Mouse (Mus musculus): ENCODE measurements around the gene Cdc37.
A peak's percentile ranks its signal among the peaks of the same experiment; 100 is the strongest.

The Cdc37 gene

GRCm38 (mm10) chr9:21168161-21169123 is 18.7 kb upstream of the Cdc37 start:
- ATAC-seq (ENCODE audit: insufficient number of reproducible peaks, low FRiP score, low TSS enrichment), result no peak

- no peak for ATAC-seq (ENCODE audit: insufficient number of reproducible peaks, low FRiP score, low TSS enrichment)
Observed at GRCm38 (mm10) chr9:21167140-21168097, 17.6 kb upstream of the Cdc37 start.

- no peak for ATAC-seq (ENCODE audit: insufficient number of reproducible peaks, low FRiP score, low TSS enrichment)
Observed at GRCm38 (mm10) chr9:21166516-21166915, 16.7 kb upstream of the Cdc37 start.

DNA sequence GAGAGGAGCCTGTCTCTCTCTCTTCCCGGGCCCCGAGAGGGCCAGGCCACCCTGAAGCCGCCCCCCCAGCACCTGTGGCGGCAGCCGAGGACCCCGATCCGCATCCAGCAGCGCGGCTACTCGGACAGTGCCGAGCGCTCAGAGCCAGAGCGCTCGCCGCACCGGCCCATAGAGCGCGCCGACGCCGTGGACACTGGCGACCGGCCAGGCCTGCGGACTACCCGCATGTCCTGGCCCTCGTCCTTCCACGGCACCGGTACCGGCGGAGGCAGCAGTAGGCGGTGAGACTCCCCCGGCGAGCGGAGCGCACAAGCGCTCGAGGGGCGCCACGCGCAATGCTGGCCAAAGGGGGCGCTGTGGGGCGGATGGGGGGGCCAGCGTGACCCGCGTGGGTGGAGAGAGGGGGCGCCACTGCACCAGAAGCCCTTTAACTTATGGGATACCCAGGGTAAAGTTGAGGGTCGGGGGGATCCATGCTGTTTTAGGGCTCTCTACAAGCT is 16.2 kb upstream of the Cdc37 start:
- ATAC-seq (ENCODE audit: insufficient number of reproducible peaks, low FRiP score, low TSS enrichment), result no peak

GRCm38 (mm10) chr9:21165041-21165951 is 15.5 kb upstream of the Cdc37 start, which contains the start of gene Pde4a:
Pde4a (plus strand) TSS chr9:21165714.
- no peak for ATAC-seq (ENCODE audit: insufficient number of reproducible peaks, low FRiP score, low TSS enrichment)

DNA sequence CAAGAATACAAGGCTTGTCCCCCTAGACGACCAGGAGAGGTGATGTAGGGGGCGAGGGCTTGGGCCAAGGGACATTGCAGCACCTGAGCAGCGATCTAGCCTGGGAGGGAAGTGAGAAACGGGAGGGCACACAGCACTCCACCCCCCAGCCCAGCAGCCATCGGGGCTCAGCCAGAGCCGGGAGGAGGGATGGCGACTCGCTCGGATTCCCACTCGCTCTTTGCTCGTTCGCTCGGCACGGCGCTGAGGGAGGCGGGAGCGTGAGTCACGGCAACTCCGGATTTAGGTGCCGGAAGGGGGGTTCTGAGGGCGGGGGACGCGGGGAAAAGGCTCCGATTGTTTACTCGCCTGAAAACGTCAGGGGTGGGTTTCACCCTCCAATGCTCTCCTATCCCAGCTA is 14.3 kb upstream of the Cdc37 start:
- ATAC-seq (ENCODE audit: insufficient number of reproducible peaks, low FRiP score, low TSS enrichment), result no peak

DNA sequence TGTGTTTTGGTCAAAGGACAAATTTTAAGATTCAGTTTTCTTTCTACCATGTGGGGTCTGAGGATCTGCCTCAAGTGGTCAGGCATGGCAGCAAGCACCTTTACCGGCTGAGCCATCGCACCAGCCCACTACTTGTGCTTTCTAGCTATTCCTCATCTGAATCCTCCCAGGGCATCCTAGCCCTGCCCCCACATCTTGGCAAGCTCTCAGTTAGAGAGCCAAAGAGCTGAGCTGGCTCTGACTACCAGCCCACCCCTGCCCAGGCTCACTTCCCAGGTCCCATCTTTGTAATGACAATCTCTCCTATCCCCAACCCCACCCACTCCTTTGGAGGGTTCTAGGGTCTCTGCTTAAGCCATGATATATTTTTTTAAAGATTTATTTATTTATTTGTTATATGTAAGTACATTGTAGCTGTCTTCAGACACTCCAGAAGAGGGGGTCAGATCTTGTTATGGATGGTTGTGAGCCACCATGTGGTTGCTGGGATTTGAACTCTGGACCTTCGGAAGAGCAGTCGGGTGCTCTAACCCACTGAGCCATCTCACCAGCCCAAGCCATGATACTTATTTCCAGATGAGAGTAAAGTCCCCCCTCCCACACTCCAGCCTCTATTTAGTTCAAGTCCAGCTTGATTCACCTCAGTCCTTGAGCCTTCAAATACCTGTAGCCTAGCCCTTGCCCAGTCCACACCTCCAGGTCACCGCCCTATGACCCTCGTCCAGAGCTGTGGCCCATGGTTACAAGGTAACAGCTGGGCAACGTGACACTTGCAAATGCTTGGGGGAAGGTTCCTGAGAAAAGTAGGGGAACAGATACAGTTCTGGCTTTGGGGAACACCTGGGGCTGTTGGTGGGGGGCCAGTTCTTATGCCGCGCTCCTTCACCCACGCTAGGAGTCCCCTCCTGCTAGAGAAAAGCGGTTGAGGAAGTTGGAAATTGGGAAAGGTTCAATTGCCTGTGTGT is 13.6 kb upstream of the Cdc37 start:
- no peak for ATAC-seq (ENCODE audit: insufficient number of reproducible peaks, low FRiP score, low TSS enrichment)

DNA sequence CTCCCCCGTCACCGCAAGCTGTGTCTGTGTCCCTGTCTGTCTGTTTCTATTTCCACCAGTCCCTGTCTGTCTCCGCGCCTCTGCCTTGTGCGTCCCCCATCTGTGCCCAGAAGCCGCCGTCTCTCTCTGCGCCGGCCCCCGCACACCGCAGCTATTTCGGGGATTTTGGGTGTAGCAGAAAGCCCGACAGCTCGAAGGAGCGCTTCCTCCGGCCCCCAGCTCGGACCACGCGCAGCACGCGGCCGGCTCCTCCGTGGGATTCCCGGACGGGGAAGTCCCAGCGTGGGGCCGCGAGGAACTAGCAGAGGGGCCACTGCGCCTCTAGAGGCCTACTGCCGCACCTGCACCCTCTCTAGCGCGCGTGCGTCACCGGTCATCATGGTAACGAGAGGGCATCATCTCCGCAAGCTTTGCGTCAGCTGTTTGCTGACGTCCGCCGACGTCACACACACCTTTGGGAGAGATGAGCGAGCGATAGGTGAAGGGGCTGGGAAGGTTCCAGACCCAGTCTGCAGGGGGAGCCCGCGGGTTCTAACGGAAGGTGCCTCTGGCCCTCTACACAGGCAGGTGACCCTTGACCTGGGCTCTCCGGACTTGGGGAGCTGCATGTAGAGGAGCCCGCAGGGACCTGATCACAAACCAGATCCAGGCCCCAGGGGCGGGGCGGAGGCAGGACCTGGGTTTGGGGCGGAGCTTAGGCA is 11.6 kb upstream of the Cdc37 start:
- ATAC-seq (ENCODE audit: insufficient number of reproducible peaks, low FRiP score, low TSS enrichment), result peak; percentile 82

DNA sequence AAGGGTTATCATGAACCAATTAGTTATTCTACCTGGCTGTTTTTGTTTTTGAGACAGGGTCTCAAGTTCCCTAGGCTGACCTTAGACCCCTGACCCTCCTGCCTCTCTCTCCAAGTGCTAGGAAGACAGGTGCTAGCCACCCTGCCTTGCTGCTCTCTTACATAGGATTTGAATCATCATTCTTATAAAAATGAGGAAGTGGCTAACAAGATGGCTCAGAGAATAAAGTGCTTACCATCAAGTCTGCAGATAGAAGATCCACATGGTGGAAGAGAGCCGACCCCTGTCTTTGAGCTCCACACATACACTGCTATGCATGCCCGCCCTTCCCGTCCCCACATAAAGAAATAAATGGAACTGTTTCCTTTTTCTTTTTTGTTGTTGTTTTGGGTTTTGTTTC is 5.0 kb upstream of the Cdc37 start:
- ATAC-seq (ENCODE audit: insufficient number of reproducible peaks, low FRiP score, low TSS enrichment), result no peak

DNA sequence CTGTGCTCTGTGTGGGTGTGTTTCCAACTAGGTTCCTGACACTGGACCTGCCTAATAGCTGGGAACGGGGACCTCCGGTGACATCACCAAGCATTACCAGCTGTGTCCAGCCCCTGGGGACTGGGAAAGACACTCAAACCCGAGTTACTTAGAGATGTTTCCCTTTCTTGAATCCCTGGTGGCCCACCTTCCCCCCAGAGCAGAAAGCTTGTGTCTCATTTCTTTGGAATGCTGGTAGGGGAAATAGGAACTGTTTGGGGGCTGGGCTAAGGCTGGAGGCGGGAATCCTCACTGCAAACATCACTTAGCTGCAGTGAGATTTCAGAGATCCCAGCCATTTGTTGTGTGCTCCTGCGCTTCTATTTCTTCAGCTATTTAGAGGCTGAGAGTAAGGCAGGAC is 4.1 kb upstream of the Cdc37 start:
- ATAC-seq (ENCODE audit: insufficient number of reproducible peaks, low FRiP score, low TSS enrichment), result no peak

DNA sequence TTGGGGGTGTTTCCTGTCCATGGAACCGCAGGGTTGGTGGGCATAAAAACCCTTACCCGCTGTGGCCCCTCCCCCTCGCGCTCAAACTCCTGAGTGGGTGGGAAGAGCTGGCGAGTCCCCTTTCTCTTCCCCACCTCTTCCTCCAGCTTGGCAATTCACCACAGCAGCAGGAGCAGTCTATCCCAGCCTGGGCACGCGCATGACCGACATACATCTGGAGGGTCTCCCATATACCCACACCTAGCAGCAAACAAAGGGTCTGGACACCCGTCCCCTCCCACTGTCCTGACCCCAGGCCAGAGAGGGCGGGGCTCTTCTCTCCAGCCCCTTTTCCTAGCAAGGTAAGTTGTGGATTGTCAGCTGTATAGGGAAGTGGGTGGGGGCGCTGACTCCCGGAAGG is 3.5 kb upstream of the Cdc37 start:
- no peak for ATAC-seq (ENCODE audit: insufficient number of reproducible peaks, low FRiP score, low TSS enrichment)

DNA sequence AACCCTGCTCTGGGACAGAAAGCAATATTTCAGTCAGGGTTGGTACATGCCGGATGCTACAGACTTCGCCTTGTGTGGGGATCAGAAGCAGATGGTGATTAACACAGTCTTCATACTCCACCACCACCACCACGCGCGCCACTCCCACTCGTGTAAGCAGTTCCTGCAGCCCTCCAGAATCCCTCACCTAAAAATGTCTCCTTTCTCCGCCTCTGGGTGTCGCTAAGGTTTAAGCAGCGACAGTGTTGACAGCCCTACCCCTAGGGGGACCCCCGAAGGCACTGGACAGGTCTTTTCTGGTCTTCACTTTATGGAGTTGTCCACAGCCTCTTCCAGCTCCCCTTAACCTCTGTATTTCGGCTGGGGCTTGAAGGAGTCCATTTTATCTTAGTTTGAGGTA is 2.9 kb upstream of the Cdc37 start:
- ATAC-seq (ENCODE audit: insufficient number of reproducible peaks, low FRiP score, low TSS enrichment), result no peak

GRCm38 (mm10) chr9:21149077-21149653 is 617 bp downstream of the Cdc37 start:
- no peak for ATAC-seq (ENCODE audit: insufficient number of reproducible peaks, low FRiP score, low TSS enrichment)

DNA sequence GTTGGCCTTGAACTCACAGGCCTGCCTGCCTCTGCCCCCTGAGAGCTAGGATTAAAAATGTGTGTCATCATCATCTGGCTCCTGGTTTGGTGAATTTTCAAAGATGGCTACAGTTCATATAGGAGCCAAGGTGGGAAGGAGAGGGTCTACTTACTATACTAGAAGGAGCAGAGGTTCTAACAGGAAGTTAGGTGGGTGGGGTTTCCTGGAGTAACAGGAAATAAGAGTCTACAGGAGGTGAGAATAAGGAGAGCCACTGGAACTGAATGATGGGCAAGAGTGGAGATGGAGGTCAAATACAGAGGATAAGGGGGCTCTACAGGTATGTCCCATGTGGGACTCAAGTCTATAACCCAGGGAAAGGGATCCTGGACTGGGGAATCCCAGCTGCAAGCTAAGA is 1.4 kb downstream of the Cdc37 start:
- ATAC-seq (ENCODE audit: insufficient number of reproducible peaks, low FRiP score, low TSS enrichment), result no peak

- no peak for ATAC-seq (ENCODE audit: insufficient number of reproducible peaks, low FRiP score, low TSS enrichment)
Observed at GRCm38 (mm10) chr9:21146722-21147121, 3.1 kb downstream of the Cdc37 start.

GRCm38 (mm10) chr9:21145431-21145830 is 4.4 kb downstream of the Cdc37 start:
- no peak for ATAC-seq (ENCODE audit: insufficient number of reproducible peaks, low FRiP score, low TSS enrichment)

GRCm38 (mm10) chr9:21144361-21144760 is 5.4 kb downstream of the Cdc37 start:
- ATAC-seq (ENCODE audit: insufficient number of reproducible peaks, low FRiP score, low TSS enrichment), result no peak

- no peak for ATAC-seq (ENCODE audit: insufficient number of reproducible peaks, low FRiP score, low TSS enrichment)
Observed at GRCm38 (mm10) chr9:21141922-21142321, 7.9 kb downstream of the Cdc37 start.

Data from cerebellum, adult (tissue).